Mouse (Mus musculus): Measurements from ENCODE around the gene Timm50. TPM values are rescaled to one million over a fixed set of nuclear protein-coding genes. Genes with fewer than 3 reads are reported as not detected.

Gene Timm50
- 144 and 146 TPM in 2 replicates for polyA plus RNA-seq (2015; fragmentation: Nextera tagmentation; extraction: Ambion mirVana)

DNA sequence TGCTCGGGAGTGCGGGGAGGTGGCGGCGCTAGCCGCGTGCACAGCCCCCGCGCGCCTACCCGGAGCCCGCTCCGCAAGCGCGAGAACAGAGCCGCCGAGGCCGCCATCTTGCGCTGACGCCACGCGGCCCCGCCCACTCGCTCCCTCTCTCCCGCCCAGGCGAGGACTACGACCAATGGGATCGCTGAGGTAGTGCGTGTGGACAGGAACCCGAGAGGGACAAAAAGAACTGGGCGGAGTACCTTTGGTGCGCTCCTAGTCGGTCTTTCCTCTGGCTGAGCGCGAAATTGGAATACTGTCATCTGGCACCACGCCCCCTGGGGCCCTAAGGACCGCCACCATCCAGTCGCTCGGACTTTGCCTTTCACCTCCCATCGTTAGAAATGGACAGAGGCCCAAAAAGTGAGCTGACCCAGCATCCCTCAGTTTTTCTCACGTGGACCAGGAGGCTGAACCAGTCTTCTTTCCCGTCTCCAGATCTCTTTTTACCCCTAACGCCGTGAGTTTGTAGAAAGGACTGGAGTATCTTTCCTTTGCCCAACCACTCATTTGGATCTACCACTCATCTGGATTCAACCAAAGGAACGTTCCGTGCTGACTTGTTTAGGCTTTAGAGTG, at the start of gene Timm50:
Gene Timm50 (minus strand): TSS at position 147 of the 618 bp plus-strand sequence.
- H3K27ac ChIP-seq (ENCODE audit: low read length): peak within 1 kb of the TSS; percentile 78
- peaks cover 37% of the 10 kb centered on the region for H3K36me3 ChIP-seq (ENCODE audit: control insufficient read depth, insufficient read depth)
- WGBS: under 1% methylated on average over 45 of the region's 45 CpGs
- H3K4me1 ChIP-seq (replicated peaks; ENCODE audit: control insufficient read depth, insufficient read depth, low read length): peaks cover 13% of the 10 kb centered on the region
- ATAC-seq: peak; percentile 99
- peak within 1 kb of the TSS; percentile 91 for H3K9ac ChIP-seq (replicated peaks; ENCODE audit: low read depth, low read length)
- peak within 1 kb of the TSS; percentile 77 for H3K4me2 ChIP-seq (ENCODE audit: low read length)
- H3K9me3 ChIP-seq (ENCODE audit: control insufficient read depth, low read length): no peaks in the 10 kb centered on the region
- H3K27me3 ChIP-seq (replicated peaks; ENCODE audit: control insufficient read depth, insufficient read depth, low read length): no peaks in the 10 kb centered on the region
- H3K4me3 ChIP-seq (replicated peaks; ENCODE audit: low read length): peak within 1 kb of the TSS; percentile 98

DNA sequence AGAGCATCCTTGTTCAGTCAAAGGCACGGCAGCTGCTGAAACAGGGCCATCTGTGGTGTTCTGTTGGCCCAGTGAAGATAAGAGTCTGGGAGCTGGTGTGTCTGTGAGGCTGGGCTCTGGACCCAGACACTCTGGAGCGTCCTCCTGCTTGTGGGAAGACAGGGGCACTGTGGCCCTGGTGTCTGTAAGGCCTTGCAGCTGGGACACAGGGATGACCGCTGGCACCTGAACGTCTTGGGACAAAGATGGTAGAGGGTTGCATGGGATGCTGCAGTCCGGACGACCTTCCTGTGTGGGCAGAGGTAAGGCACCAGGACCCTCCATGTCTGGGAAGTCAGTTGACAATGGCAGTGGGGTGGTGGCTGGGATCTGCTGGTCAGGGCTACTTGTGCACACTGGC, 48.4 kb upstream of the Timm50 start:
- Histone ChIP-seq H3K36me3 (ENCODE audit: control insufficient read depth, insufficient read depth) (peaks cover 23% of the 10 kb centered on the region), H3K9me3 (ENCODE audit: control insufficient read depth, low read length) (no peaks in the 10 kb centered on the region), H3K27me3 (replicated peaks; ENCODE audit: control insufficient read depth, insufficient read depth, low read length) (no peaks in the 10 kb centered on the region), H3K4me2 (ENCODE audit: low read length) (no peak overlapping the region), H3K4me3 (replicated peaks; ENCODE audit: low read length) (no peak overlapping the region), H3K27ac (ENCODE audit: low read length) (no peak overlapping the region), H3K4me1 (replicated peaks; ENCODE audit: control insufficient read depth, insufficient read depth, low read length) (peaks cover 3% of the 10 kb centered on the region), H3K9ac (replicated peaks; ENCODE audit: low read depth, low read length) (no peak overlapping the region)
- WGBS: 95% methylated on average over 6 of the region's 6 CpGs
- no peak for ATAC-seq

DNA sequence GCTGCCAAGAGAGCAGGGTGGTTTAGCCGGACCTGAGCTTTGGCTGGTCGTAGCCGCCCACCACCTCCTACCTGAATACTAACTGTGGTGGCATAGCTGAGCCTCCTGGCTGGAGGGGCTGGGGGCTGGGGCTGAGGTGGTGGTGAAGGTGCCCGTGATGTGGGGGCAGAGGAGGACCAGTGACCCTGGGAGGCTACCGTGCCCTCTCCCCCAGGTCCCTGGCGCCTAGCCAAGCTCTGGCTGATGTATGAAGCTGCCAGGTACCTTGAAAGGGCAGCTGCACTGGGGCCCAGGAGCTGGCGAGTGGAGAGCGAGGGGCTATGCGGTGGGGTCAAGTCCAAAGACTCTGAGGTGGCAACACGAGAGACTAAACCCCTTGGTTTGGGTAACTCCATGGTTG, 48.0 kb upstream of the Timm50 start:
- H3K36me3 ChIP-seq (ENCODE audit: control insufficient read depth, insufficient read depth): peaks cover 21% of the 10 kb centered on the region
- ATAC-seq: no peak
- H3K27me3 ChIP-seq (replicated peaks; ENCODE audit: control insufficient read depth, insufficient read depth, low read length): no peaks in the 10 kb centered on the region
- no peak overlapping the region for H3K4me3 ChIP-seq (replicated peaks; ENCODE audit: low read length)
- no peak overlapping the region for H3K4me2 ChIP-seq (ENCODE audit: low read length)
- no peaks in the 10 kb centered on the region for H3K9me3 ChIP-seq (ENCODE audit: control insufficient read depth, low read length)
- H3K27ac ChIP-seq (ENCODE audit: low read length): no peak overlapping the region
- H3K4me1 ChIP-seq (replicated peaks; ENCODE audit: control insufficient read depth, insufficient read depth, low read length): peaks cover 3% of the 10 kb centered on the region
- H3K9ac ChIP-seq (replicated peaks; ENCODE audit: low read depth, low read length): no peak overlapping the region
- WGBS: 91% methylated on average over 10 of the region's 10 CpGs

DNA sequence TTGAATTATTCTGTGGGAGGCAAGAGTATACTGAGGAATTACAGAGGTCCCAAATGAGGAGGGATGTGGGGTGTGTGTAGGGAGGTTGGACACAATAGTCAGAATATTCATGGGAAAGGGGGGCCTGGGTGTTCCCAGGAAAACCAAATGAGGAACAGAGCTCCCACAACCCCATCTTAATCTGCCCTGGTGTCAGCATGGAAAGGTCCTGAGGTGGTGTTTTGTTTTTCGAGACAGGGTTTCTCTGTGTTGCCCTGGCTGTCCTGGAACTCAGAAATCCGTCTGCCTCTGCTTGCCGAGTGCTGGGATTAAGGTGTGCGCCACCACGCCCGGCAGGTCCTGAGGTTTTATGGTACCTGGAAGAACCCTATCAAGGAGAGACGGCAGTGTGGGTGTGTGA, 46.6 kb upstream of the Timm50 start:
- H3K36me3 ChIP-seq (ENCODE audit: control insufficient read depth, insufficient read depth): peaks cover 20% of the 10 kb centered on the region
- H3K4me3 ChIP-seq (replicated peaks; ENCODE audit: low read length): no peak overlapping the region
- 47% methylated on average over 7 of the region's 7 CpGs for WGBS
- H3K9me3 ChIP-seq (ENCODE audit: control insufficient read depth, low read length): no peaks in the 10 kb centered on the region
- no peak overlapping the region for H3K27ac ChIP-seq (ENCODE audit: low read length)
- no peak overlapping the region for H3K9ac ChIP-seq (replicated peaks; ENCODE audit: low read depth, low read length)
- H3K4me1 ChIP-seq (replicated peaks; ENCODE audit: control insufficient read depth, insufficient read depth, low read length): peaks cover 3% of the 10 kb centered on the region
- no peaks in the 10 kb centered on the region for H3K27me3 ChIP-seq (replicated peaks; ENCODE audit: control insufficient read depth, insufficient read depth, low read length)
- no peak overlapping the region for H3K4me2 ChIP-seq (ENCODE audit: low read length)
- ATAC-seq: no peak

DNA sequence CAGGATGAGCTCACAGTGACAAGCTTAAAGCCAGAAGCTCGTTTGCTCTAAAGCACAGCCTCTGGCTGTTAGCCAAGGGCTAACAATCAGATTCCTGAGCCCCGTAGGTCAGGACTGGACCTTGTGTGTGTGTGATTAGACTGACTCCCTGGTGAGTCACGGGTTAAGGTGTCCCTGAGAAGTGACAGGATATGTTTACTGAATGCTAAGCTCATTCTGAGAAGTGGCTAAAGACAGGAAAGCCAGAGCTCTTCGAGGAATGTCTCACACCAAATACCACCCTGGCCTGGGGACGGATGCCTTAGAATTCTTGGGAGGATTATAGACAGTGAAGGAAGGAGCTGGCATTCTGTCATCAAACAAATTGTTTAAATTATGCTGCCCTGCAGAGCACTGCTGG, 46.1 kb upstream of the Timm50 start:
- no peak overlapping the region for H3K4me2 ChIP-seq (ENCODE audit: low read length)
- peaks cover 3% of the 10 kb centered on the region for H3K4me1 ChIP-seq (replicated peaks; ENCODE audit: control insufficient read depth, insufficient read depth, low read length)
- no peak overlapping the region for H3K4me3 ChIP-seq (replicated peaks; ENCODE audit: low read length)
- ATAC-seq: no peak
- H3K27ac ChIP-seq (ENCODE audit: low read length): no peak overlapping the region; the same call in 1 of the 2 replicates
- no peaks in the 10 kb centered on the region for H3K9me3 ChIP-seq (ENCODE audit: control insufficient read depth, low read length)
- peaks cover 24% of the 10 kb centered on the region for H3K36me3 ChIP-seq (ENCODE audit: control insufficient read depth, insufficient read depth)
- no peaks in the 10 kb centered on the region for H3K27me3 ChIP-seq (replicated peaks; ENCODE audit: control insufficient read depth, insufficient read depth, low read length)
- 1% methylated on average over 5 of the region's 5 CpGs for WGBS
- peak overlapping the region; percentile 1; the same call in 1 of the 2 replicates for H3K9ac ChIP-seq (replicated peaks; ENCODE audit: low read depth, low read length)

DNA sequence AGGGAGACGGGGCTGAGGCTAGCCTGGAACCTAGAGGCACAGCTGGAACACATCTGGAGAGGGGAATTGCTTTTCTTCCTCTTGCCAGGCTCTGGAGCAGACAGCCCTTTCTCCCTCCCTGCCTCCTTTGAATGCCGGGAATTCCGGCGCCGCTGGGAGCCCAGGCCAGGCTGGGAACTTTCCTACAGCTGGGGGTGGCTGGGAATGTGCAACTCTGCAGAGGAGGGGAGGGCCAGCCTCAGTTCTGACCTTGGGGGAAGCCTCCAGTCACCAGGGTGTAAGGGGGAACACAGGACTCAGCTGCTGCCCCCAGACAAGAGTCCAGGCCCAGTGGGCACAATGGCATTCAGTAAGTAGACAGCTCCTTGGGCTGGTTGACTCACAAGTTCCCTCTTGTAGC, 45.1 kb upstream of the Timm50 start:
- no peaks in the 10 kb centered on the region for H3K27me3 ChIP-seq (replicated peaks; ENCODE audit: control insufficient read depth, insufficient read depth, low read length)
- H3K4me2 ChIP-seq (ENCODE audit: low read length): no peak overlapping the region
- no peaks in the 10 kb centered on the region for H3K9me3 ChIP-seq (ENCODE audit: control insufficient read depth, low read length)
- H3K27ac ChIP-seq (ENCODE audit: low read length): no peak overlapping the region
- H3K4me3 ChIP-seq (replicated peaks; ENCODE audit: low read length): no peak overlapping the region
- WGBS: 1% methylated on average over 5 of the region's 5 CpGs
- ATAC-seq: no peak; the same call in 1 of the 2 replicates
- H3K36me3 ChIP-seq (ENCODE audit: control insufficient read depth, insufficient read depth): peaks cover 18% of the 10 kb centered on the region
- no peak overlapping the region for H3K9ac ChIP-seq (replicated peaks; ENCODE audit: low read depth, low read length)
- peaks cover 3% of the 10 kb centered on the region for H3K4me1 ChIP-seq (replicated peaks; ENCODE audit: control insufficient read depth, insufficient read depth, low read length)

DNA sequence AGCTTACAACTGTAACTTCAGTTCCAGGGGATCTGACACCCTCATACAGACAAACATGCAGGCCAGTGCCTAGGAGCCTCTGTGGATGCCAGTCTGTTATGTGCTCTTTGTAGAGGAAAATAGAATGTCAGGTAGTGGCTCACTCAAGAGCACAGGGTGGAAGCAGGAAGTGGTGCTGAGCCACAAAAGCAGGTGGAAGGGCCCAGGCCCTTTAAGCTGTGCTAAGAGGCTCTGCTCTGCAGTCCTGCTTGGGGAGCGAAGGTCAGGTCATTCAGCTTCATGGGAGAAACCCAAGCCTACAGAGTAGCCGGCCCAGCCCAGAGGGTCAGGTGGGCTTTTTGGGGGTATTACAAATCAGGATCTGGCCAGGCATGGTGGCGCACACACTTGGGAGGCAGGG, 43.3 kb upstream of the Timm50 start:
- 86% methylated on average over 3 of the region's 3 CpGs for WGBS
- Histone ChIP-seq H3K27me3 (replicated peaks; ENCODE audit: control insufficient read depth, insufficient read depth, low read length) (no peaks in the 10 kb centered on the region), H3K9ac (replicated peaks; ENCODE audit: low read depth, low read length) (no peak overlapping the region), H3K4me3 (replicated peaks; ENCODE audit: low read length) (no peak overlapping the region), H3K4me1 (replicated peaks; ENCODE audit: control insufficient read depth, insufficient read depth, low read length) (peaks cover 11% of the 10 kb centered on the region), H3K4me2 (ENCODE audit: low read length) (no peak overlapping the region), H3K27ac (ENCODE audit: low read length) (no peak overlapping the region), H3K9me3 (ENCODE audit: control insufficient read depth, low read length) (no peaks in the 10 kb centered on the region), H3K36me3 (ENCODE audit: control insufficient read depth, insufficient read depth) (peaks cover 14% of the 10 kb centered on the region)
- ATAC-seq: no peak

DNA sequence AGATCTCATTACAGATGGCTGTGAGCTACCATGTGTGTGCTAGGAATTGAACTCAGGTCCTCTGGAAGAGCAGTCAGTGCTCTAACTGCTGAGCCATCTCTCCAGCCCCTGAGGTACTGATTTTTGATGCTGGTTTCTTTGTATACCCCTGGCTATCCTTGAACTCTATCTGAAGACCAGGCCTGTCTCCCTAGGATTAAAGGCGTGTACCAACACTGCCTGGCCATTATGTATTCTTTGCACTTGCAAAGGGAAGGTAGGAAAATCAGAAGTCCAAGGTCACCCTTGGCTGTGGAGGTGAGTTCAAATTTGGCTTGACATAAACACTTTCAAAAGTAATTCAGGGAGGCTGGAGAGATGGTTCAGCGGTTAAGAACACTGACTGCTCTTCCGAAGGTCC, 42.7 kb upstream of the Timm50 start:
- Histone ChIP-seq H3K36me3 (ENCODE audit: control insufficient read depth, insufficient read depth) (peaks cover 12% of the 10 kb centered on the region), H3K9ac (replicated peaks; ENCODE audit: low read depth, low read length) (no peak overlapping the region), H3K4me1 (replicated peaks; ENCODE audit: control insufficient read depth, insufficient read depth, low read length) (peaks cover 17% of the 10 kb centered on the region), H3K4me3 (replicated peaks; ENCODE audit: low read length) (no peak overlapping the region), H3K4me2 (ENCODE audit: low read length) (no peak overlapping the region), H3K9me3 (ENCODE audit: control insufficient read depth, low read length) (no peaks in the 10 kb centered on the region), H3K27ac (ENCODE audit: low read length) (no peak overlapping the region), H3K27me3 (replicated peaks; ENCODE audit: control insufficient read depth, insufficient read depth, low read length) (no peaks in the 10 kb centered on the region)
- 88% methylated on average over 3 of the region's 3 CpGs for WGBS
- ATAC-seq: no peak

DNA sequence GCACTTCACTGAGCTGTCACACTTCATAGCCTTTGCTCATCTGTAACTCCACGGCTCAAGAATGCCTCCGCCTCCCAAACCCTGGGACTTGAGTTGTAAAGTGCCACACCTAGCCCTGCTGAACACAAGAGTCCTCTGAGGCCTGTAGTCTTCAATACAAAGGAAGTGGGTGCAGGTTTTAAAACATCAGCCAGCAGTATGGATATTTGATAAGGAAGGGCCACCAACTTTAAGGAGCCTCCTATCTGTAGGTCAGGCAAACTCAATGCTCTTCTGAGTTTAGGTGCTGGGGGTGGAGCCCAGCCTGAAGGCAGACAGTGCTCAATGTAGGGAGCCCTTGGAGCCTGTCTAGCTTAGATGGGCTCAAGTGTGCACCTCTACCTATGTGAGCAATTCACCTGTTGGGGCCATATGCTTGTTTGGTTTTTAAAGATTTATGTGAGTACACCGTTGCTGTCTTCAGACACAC, 42.3 kb upstream of the Timm50 start:
- H3K4me2 ChIP-seq (ENCODE audit: low read length): no peak overlapping the region
- no peak overlapping the region for H3K9ac ChIP-seq (replicated peaks; ENCODE audit: low read depth, low read length)
- H3K27me3 ChIP-seq (replicated peaks; ENCODE audit: control insufficient read depth, insufficient read depth, low read length): no peaks in the 10 kb centered on the region
- H3K9me3 ChIP-seq (ENCODE audit: control insufficient read depth, low read length): no peaks in the 10 kb centered on the region
- H3K4me3 ChIP-seq (replicated peaks; ENCODE audit: low read length): no peak overlapping the region
- WGBS: 91% methylated on average over 3 of the region's 3 CpGs
- no peak for ATAC-seq
- no peak overlapping the region for H3K27ac ChIP-seq (ENCODE audit: low read length)
- H3K36me3 ChIP-seq (ENCODE audit: control insufficient read depth, insufficient read depth): peaks cover 11% of the 10 kb centered on the region
- peaks cover 18% of the 10 kb centered on the region for H3K4me1 ChIP-seq (replicated peaks; ENCODE audit: control insufficient read depth, insufficient read depth, low read length)

DNA sequence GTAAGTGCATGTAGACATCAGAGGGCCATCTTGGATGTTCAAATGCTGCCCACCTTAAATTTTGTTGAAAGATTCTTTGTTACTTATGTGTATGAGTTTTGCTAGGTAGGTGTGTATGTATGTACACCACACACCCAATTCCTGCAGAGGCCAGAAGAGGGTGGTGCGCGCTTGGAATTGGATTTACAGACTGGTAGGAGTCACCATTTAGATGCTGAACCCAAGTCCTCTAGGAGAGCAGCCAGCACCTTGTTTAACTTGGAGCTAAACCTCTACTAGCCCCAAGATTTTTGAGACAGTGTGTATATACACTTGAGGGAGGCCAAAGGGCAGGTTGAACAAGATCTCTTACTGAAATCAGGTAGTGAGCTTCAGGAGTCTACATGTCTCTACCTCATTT, 41.4 kb upstream of the Timm50 start:
- H3K4me1 ChIP-seq (replicated peaks; ENCODE audit: control insufficient read depth, insufficient read depth, low read length): peaks cover 18% of the 10 kb centered on the region
- no peak overlapping the region for H3K4me2 ChIP-seq (ENCODE audit: low read length)
- H3K9ac ChIP-seq (replicated peaks; ENCODE audit: low read depth, low read length): no peak overlapping the region
- no peak overlapping the region for H3K4me3 ChIP-seq (replicated peaks; ENCODE audit: low read length)
- H3K9me3 ChIP-seq (ENCODE audit: control insufficient read depth, low read length): no peaks in the 10 kb centered on the region
- peaks cover 11% of the 10 kb centered on the region for H3K36me3 ChIP-seq (ENCODE audit: control insufficient read depth, insufficient read depth)
- no peaks in the 10 kb centered on the region for H3K27me3 ChIP-seq (replicated peaks; ENCODE audit: control insufficient read depth, insufficient read depth, low read length)
- WGBS: 100% methylated on average over 2 of the region's 2 CpGs
- no peak overlapping the region for H3K27ac ChIP-seq (ENCODE audit: low read length)
- no peak for ATAC-seq
